Mouse (Mus musculus) cerebellum, adult 2 months (tissue): ENCODE data around the gene Zbtb1.

ENCODE experiments used
- CTCF ChIP-seq: fragments of 200-500 bp; IDR thresholded peaks from 2 replicates; pipeline ENCODE4 v1.5.1; 2011; ENCODE audit warnings: low read depth, mild to moderate bottlenecking, control low read depth, low read length, moderate library complexity, borderline replicate concordance; ENCODE audit not compliant: insufficient read depth
- POLR2A ChIP-seq: fragments of 200-500 bp; IDR thresholded peaks from 2 replicates; pipeline ENCODE4 v1.6.1; 2011; ENCODE audit warnings: low read length, control low read depth, borderline replicate concordance; ENCODE audit not compliant: insufficient read depth

DNA sequence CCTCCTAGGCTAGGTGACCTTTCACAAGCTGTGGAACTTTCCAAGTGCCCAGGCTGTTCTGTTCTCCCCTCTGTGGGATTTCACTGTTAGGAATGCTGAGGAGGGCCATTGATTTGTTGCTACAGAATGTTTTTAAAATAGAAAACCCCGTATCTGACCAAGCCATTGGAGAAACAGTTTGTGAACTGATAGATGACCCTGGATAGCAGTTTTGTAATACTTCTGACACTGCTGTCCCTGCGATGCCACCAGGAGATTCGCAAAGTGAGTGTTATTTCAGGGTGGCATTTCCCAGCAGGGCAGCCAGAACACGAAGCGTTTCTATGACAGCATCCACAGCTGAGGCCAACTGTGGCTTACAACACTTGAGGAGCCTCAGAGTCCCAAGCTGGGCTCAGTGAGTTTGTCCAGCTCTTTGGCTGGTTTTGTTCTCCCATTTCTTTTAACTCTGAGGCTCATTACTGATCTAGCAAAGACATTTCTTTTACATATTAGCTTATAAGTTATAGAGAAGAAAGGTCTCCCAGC, 60.9 kb downstream of the Zbtb1 start:
- TF ChIP-seq CTCF (no peak), POLR2A (no peak)
